Mouse (Mus musculus) lung, embryonic 16.5 days (tissue): ENCODE measurements at regions not wholly inside any gene's neighbourhood (a gene's known extent, or its start where the extent isn't known, plus 50 kb on each side); places are given as distances from the start of the nearest gene placed in this dataset.

Source experiments
- ATAC-seq: fragments of 200-750 bp; cut with Nextera tagmentation; 2 replicates; pipeline ENCODE4 v1.8.0; 2017; ENCODE audit warnings: low read depth, mild to moderate bottlenecking, moderate library complexity
- H3K27ac ChIP-seq: fragments of 300-500 bp; sonication (generic); 2 replicates; pipeline ENCODE4 v1.5.1; 2014; ENCODE audit warnings: mild to moderate bottlenecking, control low read depth, low read length
- H3K27me3 ChIP-seq: fragments of 300-500 bp; sonication (generic); 2 replicates; pipeline ENCODE4 v1.6.1; 2014; ENCODE audit warnings: low read depth, low read length, mixed read lengths; ENCODE audit not compliant: control insufficient read depth, insufficient read depth
- H3K36me3 ChIP-seq: fragments of 300-500 bp; sonication (generic); 2 replicates; pipeline ENCODE4 v1.6.1; 2014; ENCODE audit warnings: low read length; ENCODE audit not compliant: control insufficient read depth, insufficient read depth
- H3K4me1 ChIP-seq: fragments of 300-500 bp; sonication (generic); replicated peaks from 2 replicates; pipeline ENCODE4 v1.6.1; 2014; ENCODE audit warnings: low read length, mixed read lengths; ENCODE audit not compliant: control insufficient read depth, insufficient read depth
- H3K4me2 ChIP-seq: fragments of 300-500 bp; sonication (generic); 2 replicates; pipeline ENCODE4 v1.6.1; 2014; ENCODE audit warnings: low read depth, low read length, control low read depth
- H3K4me3 ChIP-seq: fragments of 300-500 bp; sonication (generic); 2 replicates; pipeline ENCODE4 v1.5.1; 2014; ENCODE audit warnings: mild to moderate bottlenecking, low read length, control low read depth
- H3K9ac ChIP-seq: fragments of 300-500 bp; sonication (generic); 2 replicates; pipeline ENCODE4 v1.6.1; 2014; ENCODE audit warnings: low read length, control low read depth
- H3K9me3 ChIP-seq: fragments of 300-500 bp; sonication (generic); 2 replicates; pipeline ENCODE4 v1.6.1; 2016; ENCODE audit warnings: low read length; ENCODE audit not compliant: control insufficient read depth
- WGBS: fragments of 180-500 bp; shearing (Covaris S2); extraction: QIAGEN DNeasy Blood & Tissue Kit; methylation state at CpG from one replicate; pipeline ENCODE4 v1.1.7; 2014; 5-methylcytosine and 5-hydroxymethylcytosine counted together

GRCm38 (mm10) chr1:27798993-27799392 is 981.1 kb downstream of the Gm597 start:
- H3K4me1 ChIP-seq, result no peaks in the 10 kb centered on the region
- H3K27me3 ChIP-seq, result no peaks in the 10 kb centered on the region
- H3K27ac ChIP-seq, result no peak overlapping the region
- H3K4me2 ChIP-seq, result no peak overlapping the region
- ATAC-seq, result peak; percentile 41
- no peak overlapping the region for H3K4me3 ChIP-seq
- H3K36me3 ChIP-seq, result no peaks in the 10 kb centered on the region
- 47% methylated on average over 3 of the region's 3 CpGs for WGBS
- no peak overlapping the region for H3K9ac ChIP-seq
- H3K9me3 ChIP-seq, result no peaks in the 10 kb centered on the region
